Mouse (Mus musculus) kidney, embryonic 16.5 days (tissue): ENCODE measurements around the gene Pfkfb2. TPM values are rescaled to one million over a fixed set of nuclear protein-coding genes. Genes with fewer than 3 reads are reported as not detected.

Experiments
- ATAC-seq: fragments of 200-750 bp; cut with Nextera tagmentation; 2 replicates; pipeline ENCODE4 v1.8.0; 2017; ENCODE audit warnings: moderate TSS enrichment; ENCODE audit not compliant: low FRiP score, low TSS enrichment
- H3K27ac ChIP-seq: fragments of 300-500 bp; sonication (generic); 2 replicates; pipeline ENCODE4 v1.5.1; 2014; ENCODE audit warnings: low read length
- H3K27me3 ChIP-seq: fragments of 300-500 bp; sonication (generic); 2 replicates; pipeline ENCODE4 v1.6.1; 2014; ENCODE audit warnings: low read length, control low read depth, mixed read lengths; ENCODE audit not compliant: insufficient read depth
- H3K36me3 ChIP-seq: fragments of 300-500 bp; sonication (generic); 2 replicates; pipeline ENCODE4 v1.6.1; 2014; ENCODE audit warnings: low read length, control low read depth, mixed read lengths; ENCODE audit not compliant: insufficient read depth
- H3K4me1 ChIP-seq: fragments of 300-500 bp; sonication (generic); 2 replicates; pipeline ENCODE4 v1.6.1; 2014; ENCODE audit warnings: low read length, control low read depth, mixed read lengths; ENCODE audit not compliant: insufficient read depth
- H3K4me2 ChIP-seq: fragments of 300-500 bp; sonication (generic); replicated peaks from 2 replicates; pipeline ENCODE4 v1.6.1; 2014; ENCODE audit warnings: low read depth, low read length
- H3K4me3 ChIP-seq: fragments of 300-500 bp; sonication (generic); 2 replicates; pipeline ENCODE4 v1.5.1; 2014; ENCODE audit warnings: mild to moderate bottlenecking, low read length
- H3K9ac ChIP-seq: fragments of 300-500 bp; sonication (generic); replicated peaks from 2 replicates; pipeline ENCODE4 v1.6.1; 2014; ENCODE audit warnings: low read length
- H3K9me3 ChIP-seq: fragments of 300-500 bp; sonication (generic); 2 replicates; pipeline ENCODE4 v1.6.1; 2016; ENCODE audit warnings: low read length, control low read depth
- WGBS: fragments of 180-500 bp; shearing (Covaris S2); extraction: QIAGEN DNeasy Blood & Tissue Kit; methylation state at CpG from one replicate; pipeline ENCODE4 v1.1.7; 2014; 5-methylcytosine and 5-hydroxymethylcytosine counted together
- polyA plus RNA-seq: library from polyadenylated mRNA; unstranded; fragments of >200 nt; fragmentation: Nextera tagmentation; extraction: Ambion mirVana; gene quantifications from 2 replicates; pipeline ENCODE4 v1.2.1, GENCODE M21; 2015

Pfkfb2 gene
- polyA plus RNA-seq, 1 experiment from 2014 or later, result 9.7 TPM

GRCm38 (mm10) chr1:130710283-130711080 lies 18.6 kb downstream of the Pfkfb2 start:
- Histone ChIP-seq H3K27ac (no peak overlapping the region), H3K9me3 (no peaks in the 10 kb centered on the region), H3K27me3 (no peaks in the 10 kb centered on the region), H3K4me3 (no peak overlapping the region), H3K36me3 (peaks cover 9% of the 10 kb centered on the region; the same call in 1 of the 2 replicates), H3K9ac (no peak overlapping the region), H3K4me2 (no peak overlapping the region), H3K4me1 (no peaks in the 10 kb centered on the region)
- no peak for ATAC-seq
- WGBS, result 90% methylated on average over 22 of the region's 22 CpGs

- no peak for ATAC-seq
- 76% methylated on average over 2 of the region's 2 CpGs for WGBS
- Histone ChIP-seq H3K27ac (no peak overlapping the region), H3K4me2 (no peak overlapping the region), H3K9me3 (no peaks in the 10 kb centered on the region), H3K4me3 (no peak overlapping the region), H3K36me3 (peaks cover 30% of the 10 kb centered on the region), H3K4me1 (no peaks in the 10 kb centered on the region), H3K27me3 (no peaks in the 10 kb centered on the region), H3K9ac (no peak overlapping the region)
Observed at GRCm38 (mm10) chr1:130703613-130704012, 25.4 kb downstream of the Pfkfb2 start.

- Histone ChIP-seq H3K4me1 (no peaks in the 10 kb centered on the region), H3K4me3 (no peak overlapping the region), H3K9ac (no peak overlapping the region), H3K36me3 (peaks cover 31% of the 10 kb centered on the region), H3K27ac (no peak overlapping the region), H3K27me3 (no peaks in the 10 kb centered on the region), H3K4me2 (no peak overlapping the region), H3K9me3 (no peaks in the 10 kb centered on the region)
- WGBS, result 93% methylated on average over 11 of the region's 11 CpGs
- ATAC-seq, result no peak
Observed at GRCm38 (mm10) chr1:130701976-130702375, 27.1 kb downstream of the Pfkfb2 start.

GRCm38 (mm10) chr1:130699937-130700633 lies 29.0 kb downstream of the Pfkfb2 start:
- no peaks in the 10 kb centered on the region for H3K9me3 ChIP-seq
- H3K36me3 ChIP-seq, result peaks cover 29% of the 10 kb centered on the region
- H3K9ac ChIP-seq, result no peak overlapping the region
- no peaks in the 10 kb centered on the region for H3K27me3 ChIP-seq
- no peak overlapping the region for H3K4me2 ChIP-seq
- no peak for ATAC-seq
- H3K4me1 ChIP-seq, result no peaks in the 10 kb centered on the region
- H3K4me3 ChIP-seq, result no peak overlapping the region
- H3K27ac ChIP-seq, result no peak overlapping the region
- WGBS, result 92% methylated on average over 10 of the region's 10 CpGs

- peaks cover 29% of the 10 kb centered on the region for H3K36me3 ChIP-seq
- H3K4me2 ChIP-seq, result no peak overlapping the region
- H3K9me3 ChIP-seq, result no peaks in the 10 kb centered on the region
- H3K27me3 ChIP-seq, result no peaks in the 10 kb centered on the region
- no peak overlapping the region for H3K27ac ChIP-seq
- H3K4me1 ChIP-seq, result no peaks in the 10 kb centered on the region
- no peak overlapping the region for H3K9ac ChIP-seq
- no peak for ATAC-seq
- 91% methylated on average over 5 of the region's 5 CpGs for WGBS
- H3K4me3 ChIP-seq, result no peak overlapping the region
Observed at GRCm38 (mm10) chr1:130698601-130699000, 30.5 kb downstream of the Pfkfb2 start.

- WGBS, result 67% methylated on average over 1 of the region's 1 CpGs
- no peak overlapping the region for H3K27ac ChIP-seq
- no peak for ATAC-seq
- H3K4me2 ChIP-seq, result no peak overlapping the region
- H3K36me3 ChIP-seq, result 0 out of 2 replicates have a peak, but pooled peaks cover 3% of the 10 kb centered on the region
- no peak overlapping the region for H3K9ac ChIP-seq
- H3K4me3 ChIP-seq, result no peak overlapping the region
- no peaks in the 10 kb centered on the region for H3K27me3 ChIP-seq
- no peaks in the 10 kb centered on the region for H3K9me3 ChIP-seq
- no peaks in the 10 kb centered on the region for H3K4me1 ChIP-seq
Observed at GRCm38 (mm10) chr1:130683905-130684304, 45.1 kb downstream of the Pfkfb2 start.

GRCm38 (mm10) chr1:130681656-130682413 lies 47.2 kb downstream of the Pfkfb2 start:
- H3K36me3 ChIP-seq, result no peaks in the 10 kb centered on the region
- H3K4me3 ChIP-seq, result no peak overlapping the region
- no peaks in the 10 kb centered on the region for H3K27me3 ChIP-seq
- H3K4me1 ChIP-seq, result no peaks in the 10 kb centered on the region
- ATAC-seq, result no peak
- H3K4me2 ChIP-seq, result no peak overlapping the region
- no peak overlapping the region for H3K27ac ChIP-seq
- no peaks in the 10 kb centered on the region for H3K9me3 ChIP-seq
- 62% methylated on average over 6 of the region's 6 CpGs for WGBS
- H3K9ac ChIP-seq, result no peak overlapping the region

- Histone ChIP-seq H3K4me3 (no peak overlapping the region), H3K4me1 (no peaks in the 10 kb centered on the region), H3K27ac (no peak overlapping the region), H3K9me3 (no peaks in the 10 kb centered on the region), H3K4me2 (no peak overlapping the region), H3K9ac (no peak overlapping the region), H3K27me3 (no peaks in the 10 kb centered on the region), H3K36me3 (no peaks in the 10 kb centered on the region)
- no peak for ATAC-seq
- WGBS, result 51% methylated on average over 2 of the region's 2 CpGs
Observed at GRCm38 (mm10) chr1:130681075-130681474, 48.0 kb downstream of the Pfkfb2 start.

- Histone ChIP-seq H3K36me3 (no peaks in the 10 kb centered on the region), H3K27me3 (no peaks in the 10 kb centered on the region), H3K27ac (no peak overlapping the region), H3K9ac (no peak overlapping the region), H3K9me3 (no peaks in the 10 kb centered on the region), H3K4me1 (no peaks in the 10 kb centered on the region), H3K4me2 (no peak overlapping the region), H3K4me3 (no peak overlapping the region)
- ATAC-seq, result no peak
- WGBS, result 87% methylated on average over 2 of the region's 2 CpGs
Observed at GRCm38 (mm10) chr1:130678551-130678950, 50.5 kb downstream of the Pfkfb2 start.
